Mouse (Mus musculus) G1E (cell line): Measurements from ENCODE around the gene Wdr90. TPM values are rescaled to one million over a fixed set of nuclear protein-coding genes. Genes with fewer than 3 reads are reported as not detected.
A peak's percentile ranks its signal among the peaks of the same experiment; 100 is the strongest.

Experiments
- ATAC-seq: 2 replicates; pipeline ENCODE4 v1.8.0; 2016; ENCODE audit warnings: mild to moderate bottlenecking; ENCODE audit not compliant: insufficient number of reproducible peaks, poor library complexity, low FRiP score, severe bottlenecking; ENCODE audit errors: extremely low read depth
- DNase-seq: peaks from one replicate; pipeline ENCODE4 v3.0.0; 2012; ENCODE audit warnings: low spot score
- H3K27me3 ChIP-seq: 2 replicates; pipeline ENCODE4 v1.6.1; 2012; ENCODE audit warnings: mild to moderate bottlenecking, low read length, inconsistent platforms; ENCODE audit not compliant: insufficient read depth
- H3K36me3 ChIP-seq: replicated peaks from 2 replicates; pipeline ENCODE3; 2012; ENCODE audit warnings: mild to moderate bottlenecking, inconsistent platforms
- H3K4me1 ChIP-seq: 2 replicates; pipeline ENCODE4 v1.6.1; 2012; ENCODE audit warnings: low read depth, low read length, inconsistent platforms, mixed read lengths; ENCODE audit not compliant: insufficient read depth
- H3K4me3 ChIP-seq: 2 replicates; pipeline ENCODE4 v1.5.1; 2012; ENCODE audit warnings: low read depth, mild to moderate bottlenecking, inconsistent platforms, low read length, moderate library complexity, mixed read lengths
- H3K9me3 ChIP-seq: replicated peaks from 2 replicates; pipeline ENCODE4 v1.6.1; 2012; ENCODE audit warnings: inconsistent platforms
- CTCF ChIP-seq: IDR thresholded peaks from 2 replicates; pipeline ENCODE4 v1.5.1; 2012; ENCODE audit warnings: low read depth, low read length, inconsistent platforms, mixed read lengths
- GATA1 ChIP-seq: IDR thresholded peaks from 2 replicates; pipeline ENCODE4 v1.6.1; 2012; ENCODE audit warnings: borderline replicate concordance, low read length, inconsistent platforms, mixed read lengths
- GATA2 ChIP-seq: IDR thresholded peaks from 2 replicates; pipeline ENCODE4 v1.6.1; 2012; ENCODE audit warnings: low read depth, low read length, inconsistent platforms, borderline replicate concordance
- POLR2AphosphoS5 ChIP-seq: IDR thresholded peaks from 2 replicates; pipeline ENCODE4 v1.6.1; 2012; ENCODE audit warnings: low read depth, low read length, inconsistent platforms; ENCODE audit not compliant: insufficient replicate concordance
- TAL1 ChIP-seq: conservative IDR thresholded peaks from 2 replicates; pipeline ENCODE4 v1.6.1; 2012; ENCODE audit warnings: low read depth, low read length, inconsistent platforms, mixed read lengths
- polyA plus RNA-seq: library from polyadenylated mRNA; stranded (reverse); fragments of >175 nt; gene quantifications from 2 replicates; pipeline ENCODE4 v1.2.3, GENCODE M21; 2012
- total RNA-seq, 2 experiments: library from RNA; stranded (forward) in 1 of 2; stranded (reverse) in 1 of 2; fragments of 200-1000 nt in 1 of 2; fragments of >200 nt in 1 of 2; fragmentation: Nextera tagmentation in 1 of 2; gene quantifications; 2 replicates each; pipeline ENCODE4 v1.2.3; 2014 to 2017

Gene Wdr90
- total and polyA plus RNA-seq, 3 experiments = 11.8 to 42.2 (median 17.0) TPM

DNA sequence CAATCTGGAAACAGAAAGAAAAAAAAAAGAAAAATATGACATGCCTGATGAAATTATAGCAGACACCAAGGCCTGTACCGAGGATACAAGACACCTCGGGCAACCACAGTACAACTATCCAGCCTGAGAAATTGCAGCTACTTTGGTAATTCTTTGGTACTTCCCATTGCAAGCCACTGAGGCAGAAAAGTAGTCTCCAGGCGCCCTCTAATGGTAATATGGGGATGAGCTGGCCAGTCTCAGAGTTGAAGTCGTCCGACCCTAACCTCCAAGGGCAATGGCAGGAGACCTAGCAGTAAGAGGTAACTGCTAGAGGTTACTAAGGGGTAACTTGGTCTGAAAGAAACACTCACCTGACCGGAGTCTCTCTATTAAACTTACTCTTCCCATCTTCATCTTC is 60.3 kb downstream of the Wdr90 start:
- peaks cover 7% of the 10 kb centered on the region; the same call in 1 of the 2 replicates for H3K27me3 ChIP-seq
- H3K4me3 ChIP-seq = no peak overlapping the region
- DNase-seq = peak; percentile 74
- TF ChIP-seq GATA2 = no peak
- no peak for TF ChIP-seq GATA1
- TF ChIP-seq CTCF = peak; percentile 56
- TF ChIP-seq POLR2AphosphoS5 = no peak
- H3K4me1 ChIP-seq = peaks cover 20% of the 10 kb centered on the region
- H3K36me3 ChIP-seq = peaks cover 1% of the 10 kb centered on the region
- H3K9me3 ChIP-seq = no peaks in the 10 kb centered on the region
- peak; percentile 48; the same call in 1 of the 2 replicates for ATAC-seq

DNA sequence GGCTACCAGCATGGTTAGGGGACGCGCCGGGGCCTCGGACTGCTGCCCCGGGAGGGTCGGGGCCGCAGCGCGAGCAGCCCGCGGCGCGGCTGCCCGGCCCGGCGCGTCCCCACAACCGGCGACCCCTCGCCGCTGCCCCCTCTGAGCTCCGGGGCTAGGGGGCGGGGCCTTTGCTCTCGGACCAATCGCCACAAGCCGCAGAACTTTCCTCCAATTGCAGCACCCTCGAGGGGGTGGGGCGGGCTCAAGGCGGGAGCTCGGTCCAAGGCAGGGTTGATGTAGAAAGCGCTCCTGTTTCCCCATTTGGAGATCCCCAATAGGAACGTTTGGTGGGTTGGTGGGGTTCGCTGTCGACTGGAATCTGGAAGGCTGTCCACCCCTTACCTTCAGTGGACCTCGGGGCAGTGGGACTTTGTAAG is 64.3 kb downstream of the Wdr90 start, which contains the start of gene Metrn:
Gene Metrn, minus strand, starts transcription at position 186 of the 419 bp plus-strand sequence.
- TF ChIP-seq POLR2AphosphoS5 (no peak), GATA2 (no peak), CTCF (no peak), GATA1 (no peak), TAL1 (no peak)
- no peaks in the 10 kb centered on the region for H3K9me3 ChIP-seq
- H3K27me3 ChIP-seq = no peaks in the 10 kb centered on the region
- H3K4me1 ChIP-seq = peaks cover 58% of the 10 kb centered on the region
- peak; percentile 83 for ATAC-seq
- peak; percentile 98 for DNase-seq
- H3K36me3 ChIP-seq = peaks cover 32% of the 10 kb centered on the region
- H3K4me3 ChIP-seq = peak within 1 kb of the TSS; percentile 89

- H3K4me1 ChIP-seq = peaks cover 61% of the 10 kb centered on the region
- H3K9me3 ChIP-seq = no peaks in the 10 kb centered on the region
- ATAC-seq (no peak), DNase-seq (peak; percentile 32)
- peaks cover 34% of the 10 kb centered on the region for H3K36me3 ChIP-seq
- TF ChIP-seq CTCF (no peak), GATA1 (no peak), POLR2AphosphoS5 (no peak), GATA2 (no peak), TAL1 (no peak)
- H3K27me3 ChIP-seq = no peaks in the 10 kb centered on the region
- peak overlapping the region; percentile 89 for H3K4me3 ChIP-seq
These were observed 65.0 kb downstream of the Wdr90 start for GRCm38 (mm10) chr17:25796211-25796771.

DNA sequence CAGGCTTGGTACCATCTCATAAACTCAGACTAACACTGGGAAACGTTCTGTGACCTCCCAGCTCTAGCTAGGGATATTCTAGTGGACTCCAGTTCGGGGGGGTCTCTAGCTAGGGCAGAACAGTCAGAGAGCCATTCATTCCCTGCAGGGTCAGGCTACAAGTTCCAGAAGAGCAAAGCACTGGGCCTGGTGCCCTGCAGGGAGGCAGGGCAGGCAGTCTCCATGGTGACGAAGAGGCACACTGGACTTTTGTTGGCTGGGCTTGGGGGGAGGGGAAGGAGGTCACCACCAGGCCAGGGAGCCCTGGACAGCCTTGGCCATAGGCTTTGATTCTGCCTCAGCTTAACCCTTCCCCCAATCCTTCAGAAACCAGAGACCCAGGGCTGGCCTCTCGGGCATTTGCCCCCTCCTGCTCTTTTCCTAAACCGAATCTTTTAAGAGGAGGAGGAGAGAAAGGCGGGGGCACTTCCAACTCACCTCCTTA is 65.7 kb downstream of the Wdr90 start, which contains the start of gene AC134908.4:
Gene AC134908.4, minus strand, starts transcription at position 51 of the 484 bp plus-strand sequence.
- no peak for ATAC-seq
- no peak for DNase-seq
- Histone ChIP-seq H3K4me3 (peak within 1 kb of the TSS; percentile 89), H3K9me3 (no peaks in the 10 kb centered on the region), H3K36me3 (peaks cover 39% of the 10 kb centered on the region), H3K4me1 (peaks cover 64% of the 10 kb centered on the region), H3K27me3 (no peaks in the 10 kb centered on the region)
- TF ChIP-seq GATA2 (no peak), GATA1 (no peak), POLR2AphosphoS5 (no peak), CTCF (no peak), TAL1 (no peak)

DNA sequence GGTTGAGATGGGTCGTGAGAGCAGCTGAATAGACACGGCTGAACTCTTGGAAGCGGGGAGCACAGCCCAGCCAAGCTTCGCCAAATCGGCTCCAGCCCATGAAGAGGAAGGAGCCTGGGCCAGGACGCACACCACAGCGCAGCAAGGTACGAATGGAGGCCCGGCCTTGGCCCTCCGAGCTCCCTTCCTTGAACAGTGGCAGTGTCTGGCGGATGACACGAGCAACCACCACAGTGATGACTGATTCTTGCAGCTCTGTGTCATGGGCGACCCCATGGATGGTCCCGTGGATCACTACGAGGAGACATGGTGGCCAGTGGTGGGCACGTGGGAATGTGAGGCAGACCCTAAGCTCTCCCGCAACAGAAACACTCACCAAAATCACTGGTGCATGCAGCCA is 66.3 kb downstream of the Wdr90 start:
- DNase-seq = no peak
- no peak for ATAC-seq
- H3K9me3 ChIP-seq = no peaks in the 10 kb centered on the region
- peaks cover 63% of the 10 kb centered on the region for H3K4me1 ChIP-seq
- H3K36me3 ChIP-seq = peaks cover 46% of the 10 kb centered on the region
- TF ChIP-seq CTCF = no peak
- TF ChIP-seq GATA2 = no peak
- no peak for TF ChIP-seq GATA1
- TF ChIP-seq TAL1 = no peak
- TF ChIP-seq POLR2AphosphoS5 = no peak
- peak overlapping the region; percentile 25; the same call in 1 of the 2 replicates for H3K4me3 ChIP-seq
- no peaks in the 10 kb centered on the region for H3K27me3 ChIP-seq

Other genes with a start within 250 kb of the Wdr90 start
Only the 20 nearest of the 29 such genes appear.
- 11.7 and 22.3 TPM in 2 replicates for gene Narfl, start 87.7 kb downstream of the Wdr90 start, total RNA-seq (2014; fragmentation: Nextera tagmentation)
- gene Narfl, start 87.7 kb downstream of the Wdr90 start, total RNA-seq (2017) = 28.4 and 29.2 TPM in 2 replicates
- 17.6 and 18.8 TPM in 2 replicates for gene Narfl, start 87.7 kb downstream of the Wdr90 start, polyA plus RNA-seq
- gene Haghl, start 75.8 kb downstream of the Wdr90 start, total RNA-seq (2014; fragmentation: Nextera tagmentation) = 7.0 and 11.7 TPM in 2 replicates
- gene Haghl, start 75.8 kb downstream of the Wdr90 start, total RNA-seq (2017) = 15.5 and 17.1 TPM in 2 replicates
- gene Haghl, start 75.8 kb downstream of the Wdr90 start, polyA plus RNA-seq = 15.4 and 17.1 TPM in 2 replicates
- gene Ccdc78, start 74.9 kb downstream of the Wdr90 start, total RNA-seq (2014; fragmentation: Nextera tagmentation) = not detected in 2 replicates
- gene Ccdc78, start 74.9 kb downstream of the Wdr90 start, total RNA-seq (2017) = 0.06 and 0.22 TPM in 2 replicates
- gene Ccdc78, start 74.9 kb downstream of the Wdr90 start, polyA plus RNA-seq = 0.05 TPM in 1 of 2 replicates, not detected in the other
- 24.1 and 24.8 TPM in 2 replicates for gene Fam173a, start 68.6 kb downstream of the Wdr90 start, total RNA-seq (2014; fragmentation: Nextera tagmentation)
- 45.1 and 50.5 TPM in 2 replicates for gene Fam173a, start 68.6 kb downstream of the Wdr90 start, total RNA-seq (2017)
- 16.1 and 20.5 TPM in 2 replicates for gene Fam173a, start 68.6 kb downstream of the Wdr90 start, polyA plus RNA-seq
- not detected in 2 replicates for gene AC134908.4, start 65.8 kb downstream of the Wdr90 start, total RNA-seq (2014; fragmentation: Nextera tagmentation)
- not detected in 2 replicates for gene AC134908.4, start 65.8 kb downstream of the Wdr90 start, total RNA-seq (2017)
- gene AC134908.4, start 65.8 kb downstream of the Wdr90 start, polyA plus RNA-seq = not detected in 2 replicates
- gene Metrn, start 64.4 kb downstream of the Wdr90 start, total RNA-seq (2014; fragmentation: Nextera tagmentation) = 15.3 and 19.7 TPM in 2 replicates
- 22.3 and 36.9 TPM in 2 replicates for gene Metrn, start 64.4 kb downstream of the Wdr90 start, total RNA-seq (2017)
- 129 and 172 TPM in 2 replicates for gene Metrn, start 64.4 kb downstream of the Wdr90 start, polyA plus RNA-seq
- not detected in 2 replicates for gene Fbxl16, start 52.4 kb downstream of the Wdr90 start, total RNA-seq (2014; fragmentation: Nextera tagmentation)
- 0.05 TPM in 1 of 2 replicates, not detected in the other for gene Fbxl16, start 52.4 kb downstream of the Wdr90 start, total RNA-seq (2017)
- 0.01 and 0.03 TPM in 2 replicates for gene Fbxl16, start 52.4 kb downstream of the Wdr90 start, polyA plus RNA-seq
- gene Wdr24, start 37.9 kb downstream of the Wdr90 start, total RNA-seq (2014; fragmentation: Nextera tagmentation) = 13.8 and 13.9 TPM in 2 replicates
- 23.5 and 25.8 TPM in 2 replicates for gene Wdr24, start 37.9 kb downstream of the Wdr90 start, total RNA-seq (2017)
- gene Wdr24, start 37.9 kb downstream of the Wdr90 start, polyA plus RNA-seq = 4.8 and 8.6 TPM in 2 replicates
- gene Jmjd8, start 32.6 kb downstream of the Wdr90 start, total RNA-seq (2014; fragmentation: Nextera tagmentation) = 0.90 and 1.9 TPM in 2 replicates
- gene Jmjd8, start 32.6 kb downstream of the Wdr90 start, total RNA-seq (2017) = 1.9 and 2.0 TPM in 2 replicates
- 0.08 and 0.11 TPM in 2 replicates for gene Jmjd8, start 32.6 kb downstream of the Wdr90 start, polyA plus RNA-seq
- gene Stub1, start 28.1 kb downstream of the Wdr90 start, total RNA-seq (2014; fragmentation: Nextera tagmentation) = 29.1 and 30.1 TPM in 2 replicates
- gene Stub1, start 28.1 kb downstream of the Wdr90 start, total RNA-seq (2017) = 90.8 and 97.3 TPM in 2 replicates
- 70.9 and 81.7 TPM in 2 replicates for gene Stub1, start 28.1 kb downstream of the Wdr90 start, polyA plus RNA-seq
- gene Rhbdl1, start 24.2 kb downstream of the Wdr90 start, total RNA-seq (2014; fragmentation: Nextera tagmentation) = 4.8 and 5.5 TPM in 2 replicates
- gene Rhbdl1, start 24.2 kb downstream of the Wdr90 start, total RNA-seq (2017) = 0.87 and 1.4 TPM in 2 replicates
- gene Rhbdl1, start 24.2 kb downstream of the Wdr90 start, polyA plus RNA-seq = 2.7 and 3.1 TPM in 2 replicates
- 1.1 and 2.9 TPM in 2 replicates for gene Gm20683, start 19.7 kb downstream of the Wdr90 start, total RNA-seq (2014; fragmentation: Nextera tagmentation)
- 3.0 and 3.1 TPM in 2 replicates for gene Gm20683, start 19.7 kb downstream of the Wdr90 start, total RNA-seq (2017)
- 9.7 and 12.4 TPM in 2 replicates for gene Gm20683, start 19.7 kb downstream of the Wdr90 start, polyA plus RNA-seq
- 31.2 and 41.2 TPM in 2 replicates for gene Rhot2, start 16.6 kb downstream of the Wdr90 start, total RNA-seq (2014; fragmentation: Nextera tagmentation)
- 17.7 and 20.0 TPM in 2 replicates for gene Rhot2, start 16.6 kb downstream of the Wdr90 start, total RNA-seq (2017)
- gene Rhot2, start 16.6 kb downstream of the Wdr90 start, polyA plus RNA-seq = 142 and 151 TPM in 2 replicates
- 8.2 and 8.7 TPM in 2 replicates for gene Mcrip2, start 7.3 kb upstream of the Wdr90 start, total RNA-seq (2014; fragmentation: Nextera tagmentation)
- gene Mcrip2, start 7.3 kb upstream of the Wdr90 start, total RNA-seq (2017) = 4.4 and 9.4 TPM in 2 replicates
- 77.6 and 103 TPM in 2 replicates for gene Mcrip2, start 7.3 kb upstream of the Wdr90 start, polyA plus RNA-seq
- gene Mettl26, start 13.6 kb upstream of the Wdr90 start, total RNA-seq (2014; fragmentation: Nextera tagmentation) = 13.9 and 19.0 TPM in 2 replicates
- gene Mettl26, start 13.6 kb upstream of the Wdr90 start, total RNA-seq (2017) = 12.4 and 16.7 TPM in 2 replicates
- gene Mettl26, start 13.6 kb upstream of the Wdr90 start, polyA plus RNA-seq = 30.2 and 34.4 TPM in 2 replicates
- gene Wfikkn1, start 19.4 kb upstream of the Wdr90 start, total RNA-seq (2014; fragmentation: Nextera tagmentation) = 1.1 and 1.4 TPM in 2 replicates
- gene Wfikkn1, start 19.4 kb upstream of the Wdr90 start, total RNA-seq (2017) = 0.55 and 0.58 TPM in 2 replicates
- 0.51 and 0.57 TPM in 2 replicates for gene Wfikkn1, start 19.4 kb upstream of the Wdr90 start, polyA plus RNA-seq
- 9.1 and 10.8 TPM in 2 replicates for gene Rab40c, start 58.2 kb upstream of the Wdr90 start, total RNA-seq (2014; fragmentation: Nextera tagmentation)
- 4.2 and 9.3 TPM in 2 replicates for gene Rab40c, start 58.2 kb upstream of the Wdr90 start, total RNA-seq (2017)
- 12.4 and 13.5 TPM in 2 replicates for gene Rab40c, start 58.2 kb upstream of the Wdr90 start, polyA plus RNA-seq
- gene Pigq, start 83.4 kb upstream of the Wdr90 start, total RNA-seq (2014; fragmentation: Nextera tagmentation) = 116 and 431 TPM in 2 replicates
- gene Pigq, start 83.4 kb upstream of the Wdr90 start, total RNA-seq (2017) = 41.4 and 42.1 TPM in 2 replicates
- 81.8 and 136 TPM in 2 replicates for gene Pigq, start 83.4 kb upstream of the Wdr90 start, polyA plus RNA-seq
- 0.38 and 1.7 TPM in 2 replicates for gene Nhlrc4, start 83.5 kb upstream of the Wdr90 start, total RNA-seq (2014; fragmentation: Nextera tagmentation)
- 0.33 TPM in 1 of 2 replicates, not detected in the other for gene Nhlrc4, start 83.5 kb upstream of the Wdr90 start, total RNA-seq (2017)
- 1.1 and 2.7 TPM in 2 replicates for gene Nhlrc4, start 83.5 kb upstream of the Wdr90 start, polyA plus RNA-seq
- not detected in 2 replicates for gene A930017K11Rik, start 91.1 kb upstream of the Wdr90 start, total RNA-seq (2014; fragmentation: Nextera tagmentation)
- 0.06 TPM in 1 of 2 replicates, not detected in the other for gene A930017K11Rik, start 91.1 kb upstream of the Wdr90 start, total RNA-seq (2017)
- 0.03 and 0.07 TPM in 2 replicates for gene A930017K11Rik, start 91.1 kb upstream of the Wdr90 start, polyA plus RNA-seq